Mouse (Mus musculus): ENCODE data around the gene Dusp8.

DNA sequence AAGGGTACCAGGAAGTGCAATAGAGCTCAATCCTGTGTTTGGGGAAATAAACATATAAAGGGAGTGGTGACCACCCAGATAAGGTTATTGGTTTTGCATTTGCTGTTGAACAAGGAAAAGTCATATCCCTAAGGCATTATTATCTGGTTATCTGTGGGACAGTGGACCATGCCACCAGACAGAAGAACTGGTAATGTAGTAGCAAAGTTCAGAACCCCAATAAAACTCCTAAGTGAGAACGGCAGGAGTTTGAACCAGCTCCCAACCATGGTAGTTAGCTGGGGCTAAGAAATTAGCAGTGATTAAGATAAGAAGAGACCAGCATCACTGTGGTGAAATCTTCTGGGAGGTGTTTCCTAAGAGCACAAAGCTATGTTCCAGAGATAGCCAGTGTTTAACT is 49.7 kb downstream of the Dusp8 start:
- TF ChIP-seq CTCF (IDR thresholded peaks at IDR 0.05; ENCODE audit: low read depth, low read length) (no peak), POLR2A (IDR thresholded peaks at IDR 0.05; ENCODE audit: insufficient read depth, low read length) (no peak)

All from ES-Bruce4 (cell line).